Mouse (Mus musculus) lung, adult 2 months (tissue): ENCODE results near the gene Tmcc1.

Experiments
- CTCF ChIP-seq: fragments of 200-500 bp; IDR thresholded peaks from 2 replicates; pipeline ENCODE4 v1.5.1; 2011; ENCODE audit warnings: mild to moderate bottlenecking, low read length, control low read depth; ENCODE audit not compliant: insufficient read depth
- POLR2A ChIP-seq: fragments of 200-500 bp; IDR thresholded peaks from 2 replicates; pipeline ENCODE4 v1.6.1; 2011; ENCODE audit warnings: low read depth, mild to moderate bottlenecking, control low read depth, low read length, borderline replicate concordance; ENCODE audit errors: extremely low read depth

GRCm38 (mm10) chr6:115991881-115992620, 201.2 kb downstream of the Tmcc1 start:
- TF ChIP-seq POLR2A (no peak), CTCF (no peak)
